Mouse (Mus musculus): Measurements from ENCODE around the gene Npnt. TPM values are rescaled to one million over a fixed set of nuclear protein-coding genes. Genes with fewer than 3 reads are reported as not detected.
A peak's percentile ranks its signal among the peaks of the same experiment; 100 is the strongest.

Npnt gene
- polyA plus RNA-seq, 1 experiment from 2014 or later, result 26.8 TPM

- peak overlapping the region; percentile 99 for H3K4me2 ChIP-seq (replicated peaks)
- H3K4me1 ChIP-seq (replicated peaks), result 0 out of 2 replicates have a peak, but pooled peaks cover 10% of the 10 kb centered on the region
- ATAC-seq, result no peak
- H3K4me3 ChIP-seq (replicated peaks), result peak overlapping the region; percentile 69
- H3K9ac ChIP-seq, result peak overlapping the region; percentile 64
- H3K9me3 ChIP-seq, result no peaks in the 10 kb centered on the region
- no peak overlapping the region for H3K27ac ChIP-seq
- H3K27me3 ChIP-seq (replicated peaks), result 0 out of 2 replicates have a peak, but pooled peaks cover 3% of the 10 kb centered on the region
- H3K36me3 ChIP-seq, result no peaks in the 10 kb centered on the region
- WGBS, result 11% methylated on average over 7 of the region's 7 CpGs
Observed at GRCm38 (mm10) chr3:132950529-132950880, 414 bp upstream of the Npnt start.

- Histone ChIP-seq H3K4me3 (replicated peaks) (peak overlapping the region; percentile 69), H3K27me3 (replicated peaks) (0 out of 2 replicates have a peak, but pooled peaks cover 3% of the 10 kb centered on the region), H3K9ac (peak overlapping the region; percentile 64), H3K4me1 (replicated peaks) (0 out of 2 replicates have a peak, but pooled peaks cover 10% of the 10 kb centered on the region), H3K27ac (no peak overlapping the region), H3K36me3 (no peaks in the 10 kb centered on the region), H3K9me3 (no peaks in the 10 kb centered on the region), H3K4me2 (replicated peaks) (peak overlapping the region; percentile 99)
- ATAC-seq, result peak; percentile 79
- under 1% methylated on average over 23 of the region's 26 CpGs for WGBS
Observed at GRCm38 (mm10) chr3:132949380-132949790, 706 bp downstream of the Npnt start.

- no peaks in the 10 kb centered on the region for H3K9me3 ChIP-seq
- no peak for ATAC-seq
- no peak overlapping the region for H3K9ac ChIP-seq
- H3K4me2 ChIP-seq (replicated peaks), result peak overlapping the region; percentile 13
- no peak overlapping the region for H3K4me3 ChIP-seq (replicated peaks)
- WGBS, result 22% methylated on average over 7 of the region's 7 CpGs
- no peak overlapping the region for H3K27ac ChIP-seq
- H3K36me3 ChIP-seq, result no peaks in the 10 kb centered on the region
- 0 out of 2 replicates have a peak, but pooled peaks cover 3% of the 10 kb centered on the region for H3K27me3 ChIP-seq (replicated peaks)
- H3K4me1 ChIP-seq (replicated peaks), result 0 out of 2 replicates have a peak, but pooled peaks cover 10% of the 10 kb centered on the region
Observed at GRCm38 (mm10) chr3:132948298-132948795, 1.7 kb downstream of the Npnt start.

GRCm38 (mm10) chr3:132946086-132946485 is 4.0 kb downstream of the Npnt start:
- no peaks in the 10 kb centered on the region for H3K36me3 ChIP-seq
- H3K9ac ChIP-seq, result no peak overlapping the region
- no peak overlapping the region for H3K4me2 ChIP-seq (replicated peaks)
- H3K4me1 ChIP-seq (replicated peaks), result 0 out of 2 replicates have a peak, but pooled peaks cover 10% of the 10 kb centered on the region
- H3K9me3 ChIP-seq, result no peaks in the 10 kb centered on the region
- WGBS, result 92% methylated on average over 5 of the region's 5 CpGs
- no peak for ATAC-seq
- H3K27me3 ChIP-seq (replicated peaks), result 0 out of 2 replicates have a peak, but pooled peaks cover 3% of the 10 kb centered on the region
- H3K27ac ChIP-seq, result no peak overlapping the region
- H3K4me3 ChIP-seq (replicated peaks), result no peak overlapping the region

GRCm38 (mm10) chr3:132945669-132946068 is 4.4 kb downstream of the Npnt start:
- Histone ChIP-seq H3K27ac (no peak overlapping the region), H3K27me3 (replicated peaks) (0 out of 2 replicates have a peak, but pooled peaks cover 3% of the 10 kb centered on the region), H3K4me3 (replicated peaks) (no peak overlapping the region), H3K9me3 (no peaks in the 10 kb centered on the region), H3K36me3 (no peaks in the 10 kb centered on the region), H3K9ac (no peak overlapping the region), H3K4me1 (replicated peaks) (0 out of 2 replicates have a peak, but pooled peaks cover 10% of the 10 kb centered on the region), H3K4me2 (replicated peaks) (no peak overlapping the region)
- WGBS, result 80% methylated on average over 7 of the region's 7 CpGs
- ATAC-seq, result no peak

- no peak overlapping the region for H3K9ac ChIP-seq
- H3K4me3 ChIP-seq (replicated peaks), result no peak overlapping the region
- H3K4me1 ChIP-seq (replicated peaks), result 0 out of 2 replicates have a peak, but pooled peaks cover 6% of the 10 kb centered on the region
- no peaks in the 10 kb centered on the region for H3K9me3 ChIP-seq
- no peak overlapping the region for H3K27ac ChIP-seq
- 61% methylated on average over 3 of the region's 3 CpGs for WGBS
- H3K36me3 ChIP-seq, result no peaks in the 10 kb centered on the region
- 0 out of 2 replicates have a peak, but pooled peaks cover 3% of the 10 kb centered on the region for H3K27me3 ChIP-seq (replicated peaks)
- no peak for ATAC-seq
- H3K4me2 ChIP-seq (replicated peaks), result no peak overlapping the region
Observed at GRCm38 (mm10) chr3:132944609-132945008, 5.5 kb downstream of the Npnt start.

GRCm38 (mm10) chr3:132944193-132944592 is 5.9 kb downstream of the Npnt start:
- no peak for ATAC-seq
- Histone ChIP-seq H3K4me2 (replicated peaks) (no peak overlapping the region), H3K4me1 (replicated peaks) (0 out of 2 replicates have a peak, but pooled peaks cover 5% of the 10 kb centered on the region), H3K27ac (no peak overlapping the region), H3K9me3 (no peaks in the 10 kb centered on the region), H3K36me3 (no peaks in the 10 kb centered on the region), H3K9ac (no peak overlapping the region), H3K4me3 (replicated peaks) (no peak overlapping the region), H3K27me3 (replicated peaks) (0 out of 2 replicates have a peak, but pooled peaks cover 2% of the 10 kb centered on the region)
- 53% methylated on average over 7 of the region's 7 CpGs for WGBS

- no peaks in the 10 kb centered on the region for H3K9me3 ChIP-seq
- 91% methylated on average over 6 of the region's 6 CpGs for WGBS
- no peaks in the 10 kb centered on the region for H3K27me3 ChIP-seq (replicated peaks)
- no peak overlapping the region for H3K9ac ChIP-seq
- no peak overlapping the region for H3K4me2 ChIP-seq (replicated peaks)
- no peak overlapping the region for H3K4me3 ChIP-seq (replicated peaks)
- no peaks in the 10 kb centered on the region for H3K4me1 ChIP-seq (replicated peaks)
- H3K36me3 ChIP-seq, result no peaks in the 10 kb centered on the region
- ATAC-seq, result no peak
- no peak overlapping the region for H3K27ac ChIP-seq
Observed at GRCm38 (mm10) chr3:132942778-132943177, 7.3 kb downstream of the Npnt start.

GRCm38 (mm10) chr3:132940181-132940990 is 9.7 kb downstream of the Npnt start:
- Histone ChIP-seq H3K4me1 (replicated peaks) (no peaks in the 10 kb centered on the region), H3K9ac (no peak overlapping the region), H3K4me3 (replicated peaks) (no peak overlapping the region), H3K9me3 (no peaks in the 10 kb centered on the region), H3K36me3 (no peaks in the 10 kb centered on the region), H3K4me2 (replicated peaks) (no peak overlapping the region), H3K27ac (no peak overlapping the region), H3K27me3 (replicated peaks) (no peaks in the 10 kb centered on the region)
- no peak for ATAC-seq
- WGBS, result 82% methylated on average over 10 of the region's 10 CpGs

GRCm38 (mm10) chr3:132939006-132939405 is 11.1 kb downstream of the Npnt start:
- H3K4me1 ChIP-seq (replicated peaks), result no peaks in the 10 kb centered on the region
- H3K4me2 ChIP-seq (replicated peaks), result no peak overlapping the region
- WGBS, result 74% methylated on average over 8 of the region's 8 CpGs
- H3K4me3 ChIP-seq (replicated peaks), result no peak overlapping the region
- no peak for ATAC-seq
- H3K9ac ChIP-seq, result no peak overlapping the region
- no peaks in the 10 kb centered on the region for H3K9me3 ChIP-seq
- no peak overlapping the region for H3K27ac ChIP-seq
- H3K36me3 ChIP-seq, result no peaks in the 10 kb centered on the region
- H3K27me3 ChIP-seq (replicated peaks), result no peaks in the 10 kb centered on the region

- Histone ChIP-seq H3K4me3 (replicated peaks) (no peak overlapping the region), H3K9me3 (no peaks in the 10 kb centered on the region), H3K36me3 (no peaks in the 10 kb centered on the region), H3K4me2 (replicated peaks) (no peak overlapping the region), H3K27me3 (replicated peaks) (no peaks in the 10 kb centered on the region), H3K9ac (no peak overlapping the region), H3K27ac (no peak overlapping the region), H3K4me1 (replicated peaks) (no peaks in the 10 kb centered on the region)
- WGBS, result 69% methylated on average over 2 of the region's 2 CpGs
- no peak for ATAC-seq
Observed at GRCm38 (mm10) chr3:132934649-132935048, 15.4 kb downstream of the Npnt start.

- Histone ChIP-seq H3K27ac (no peak overlapping the region), H3K4me1 (replicated peaks) (no peaks in the 10 kb centered on the region), H3K36me3 (no peaks in the 10 kb centered on the region), H3K27me3 (replicated peaks) (no peaks in the 10 kb centered on the region), H3K4me3 (replicated peaks) (no peak overlapping the region), H3K4me2 (replicated peaks) (no peak overlapping the region), H3K9ac (no peak overlapping the region), H3K9me3 (no peaks in the 10 kb centered on the region)
- no peak for ATAC-seq
- 82% methylated on average over 4 of the region's 4 CpGs for WGBS
Observed at GRCm38 (mm10) chr3:132931526-132931925, 18.6 kb downstream of the Npnt start.
